Mouse (Mus musculus): ENCODE measurements at regions not wholly inside any gene's neighbourhood (a gene's known extent, or its start where the extent isn't known, plus 50 kb on each side); places are given as distances from the start of the nearest gene placed in this dataset.
"Not testable (repeated sequence)": the region's sequence is repeated elsewhere in the genome, so short reads cannot be mapped to it uniquely, and the experiment has no call there.

GRCm38 (mm10) chr12:71525255-71525927 is 215.7 kb downstream of the Dact1 start:
- no peak overlapping the region for H3K9ac ChIP-seq (ENCODE audit: low read length)
- H3K4me2 ChIP-seq (ENCODE audit: low read depth, low read length), result no peak overlapping the region
- no peak overlapping the region for H3K4me3 ChIP-seq (ENCODE audit: low read length)
- ATAC-seq (ENCODE audit: low read depth), result no peak
- WGBS, result 48% methylated on average over 10 of the region's 10 CpGs
- 0 out of 2 replicates have a peak, but pooled peaks cover 2% of the 10 kb centered on the region for H3K4me1 ChIP-seq (replicated peaks; ENCODE audit: control insufficient read depth, insufficient read depth, low read length)
- H3K36me3 ChIP-seq (ENCODE audit: control insufficient read depth, insufficient read depth, low read length), result no peaks in the 10 kb centered on the region
- no peaks in the 10 kb centered on the region for H3K9me3 ChIP-seq (ENCODE audit: control insufficient read depth, low read length)
- H3K27me3 ChIP-seq (ENCODE audit: control insufficient read depth, insufficient read depth, low read depth, low read length), result no peaks in the 10 kb centered on the region
- H3K27ac ChIP-seq (ENCODE audit: low read length), result no peak overlapping the region

- Histone ChIP-seq H3K27ac (ENCODE audit: low read length) (no peak overlapping the region), H3K27me3 (ENCODE audit: control insufficient read depth, insufficient read depth, low read depth, low read length) (no peaks in the 10 kb centered on the region), H3K4me1 (replicated peaks; ENCODE audit: control insufficient read depth, insufficient read depth, low read length) (0 out of 2 replicates have a peak, but pooled peaks cover 2% of the 10 kb centered on the region), H3K4me2 (ENCODE audit: low read depth, low read length) (no peak overlapping the region), H3K9ac (ENCODE audit: low read length) (no peak overlapping the region), H3K36me3 (ENCODE audit: control insufficient read depth, insufficient read depth, low read length) (no peaks in the 10 kb centered on the region), H3K9me3 (ENCODE audit: control insufficient read depth, low read length) (no peaks in the 10 kb centered on the region), H3K4me3 (ENCODE audit: low read length) (no peak overlapping the region)
- 89% methylated on average over 7 of the region's 7 CpGs for WGBS
- no peak for ATAC-seq (ENCODE audit: low read depth)
Measured at GRCm38 (mm10) chr12:71526623-71527022, 216.9 kb downstream of the Dact1 start.

- no peaks in the 10 kb centered on the region for H3K36me3 ChIP-seq (ENCODE audit: control insufficient read depth, insufficient read depth, low read length)
- no peak overlapping the region for H3K4me3 ChIP-seq (ENCODE audit: low read length)
- no peak overlapping the region for H3K4me2 ChIP-seq (ENCODE audit: low read depth, low read length)
- WGBS, result 72% methylated on average over 3 of the region's 3 CpGs
- H3K4me1 ChIP-seq (replicated peaks; ENCODE audit: control insufficient read depth, insufficient read depth, low read length), result no peaks in the 10 kb centered on the region
- H3K27me3 ChIP-seq (ENCODE audit: control insufficient read depth, insufficient read depth, low read depth, low read length), result no peaks in the 10 kb centered on the region
- H3K9ac ChIP-seq (ENCODE audit: low read length), result no peak overlapping the region
- ATAC-seq (ENCODE audit: low read depth), result no peak
- H3K9me3 ChIP-seq (ENCODE audit: control insufficient read depth, low read length), result no peaks in the 10 kb centered on the region
- no peak overlapping the region for H3K27ac ChIP-seq (ENCODE audit: low read length)
Measured at GRCm38 (mm10) chr12:71532161-71532560, 222.5 kb downstream of the Dact1 start.

GRCm38 (mm10) chr12:71532708-71533450 is 223.2 kb downstream of the Dact1 start:
- H3K9ac ChIP-seq (ENCODE audit: low read length), result no peak overlapping the region
- ATAC-seq (ENCODE audit: low read depth), result no peak
- no peak overlapping the region for H3K4me3 ChIP-seq (ENCODE audit: low read length)
- no peaks in the 10 kb centered on the region for H3K4me1 ChIP-seq (replicated peaks; ENCODE audit: control insufficient read depth, insufficient read depth, low read length)
- WGBS, result 83% methylated on average over 22 of the region's 22 CpGs
- H3K36me3 ChIP-seq (ENCODE audit: control insufficient read depth, insufficient read depth, low read length), result no peaks in the 10 kb centered on the region
- H3K27me3 ChIP-seq (ENCODE audit: control insufficient read depth, insufficient read depth, low read depth, low read length), result no peaks in the 10 kb centered on the region
- H3K27ac ChIP-seq (ENCODE audit: low read length), result no peak overlapping the region
- H3K4me2 ChIP-seq (ENCODE audit: low read depth, low read length), result no peak overlapping the region
- no peaks in the 10 kb centered on the region for H3K9me3 ChIP-seq (ENCODE audit: control insufficient read depth, low read length)

- Histone ChIP-seq H3K9me3 (ENCODE audit: control insufficient read depth, low read length) (no peaks in the 10 kb centered on the region), H3K9ac (ENCODE audit: low read length) (no peak overlapping the region), H3K27ac (ENCODE audit: low read length) (no peak overlapping the region), H3K4me1 (replicated peaks; ENCODE audit: control insufficient read depth, insufficient read depth, low read length) (no peaks in the 10 kb centered on the region), H3K36me3 (ENCODE audit: control insufficient read depth, insufficient read depth, low read length) (no peaks in the 10 kb centered on the region), H3K27me3 (ENCODE audit: control insufficient read depth, insufficient read depth, low read depth, low read length) (no peaks in the 10 kb centered on the region), H3K4me2 (ENCODE audit: low read depth, low read length) (no peak overlapping the region), H3K4me3 (ENCODE audit: low read length) (no peak overlapping the region)
- no peak for ATAC-seq (ENCODE audit: low read depth)
- WGBS, result 88% methylated on average over 9 of the region's 9 CpGs
Measured at GRCm38 (mm10) chr12:71533701-71534100, 224.0 kb downstream of the Dact1 start.

GRCm38 (mm10) chr12:71534199-71534598 is 224.5 kb downstream of the Dact1 start:
- Histone ChIP-seq H3K27ac (ENCODE audit: low read length) (no peak overlapping the region), H3K9ac (ENCODE audit: low read length) (no peak overlapping the region), H3K27me3 (ENCODE audit: control insufficient read depth, insufficient read depth, low read depth, low read length) (no peaks in the 10 kb centered on the region), H3K9me3 (ENCODE audit: control insufficient read depth, low read length) (no peaks in the 10 kb centered on the region), H3K4me2 (ENCODE audit: low read depth, low read length) (no peak overlapping the region), H3K4me1 (replicated peaks; ENCODE audit: control insufficient read depth, insufficient read depth, low read length) (no peaks in the 10 kb centered on the region), H3K4me3 (ENCODE audit: low read length) (no peak overlapping the region), H3K36me3 (ENCODE audit: control insufficient read depth, insufficient read depth, low read length) (no peaks in the 10 kb centered on the region)
- WGBS, result 63% methylated on average over 4 of the region's 4 CpGs
- no peak for ATAC-seq (ENCODE audit: low read depth)

- H3K4me1 ChIP-seq (replicated peaks; ENCODE audit: control insufficient read depth, insufficient read depth, low read length), result no peaks in the 10 kb centered on the region
- H3K4me2 ChIP-seq (ENCODE audit: low read depth, low read length), result no peak overlapping the region
- ATAC-seq (ENCODE audit: low read depth), result no peak
- no peak overlapping the region for H3K9ac ChIP-seq (ENCODE audit: low read length)
- no peaks in the 10 kb centered on the region for H3K36me3 ChIP-seq (ENCODE audit: control insufficient read depth, insufficient read depth, low read length)
- H3K27me3 ChIP-seq (ENCODE audit: control insufficient read depth, insufficient read depth, low read depth, low read length), result no peaks in the 10 kb centered on the region
- no peak overlapping the region for H3K4me3 ChIP-seq (ENCODE audit: low read length)
- WGBS, result 93% methylated on average over 6 of the region's 6 CpGs
- no peaks in the 10 kb centered on the region for H3K9me3 ChIP-seq (ENCODE audit: control insufficient read depth, low read length)
- H3K27ac ChIP-seq (ENCODE audit: low read length), result no peak overlapping the region
Measured at GRCm38 (mm10) chr12:71535251-71535650, 225.6 kb downstream of the Dact1 start.

- not testable (repeated sequence) for H3K9ac ChIP-seq (ENCODE audit: low read length); H3K4me2 ChIP-seq (ENCODE audit: low read depth, low read length); H3K4me3 ChIP-seq (ENCODE audit: low read length); H3K4me1 ChIP-seq (replicated peaks; ENCODE audit: control insufficient read depth, insufficient read depth, low read length); ATAC-seq (ENCODE audit: low read depth); H3K9me3 ChIP-seq (ENCODE audit: control insufficient read depth, low read length); H3K27ac ChIP-seq (ENCODE audit: low read length); H3K27me3 ChIP-seq (ENCODE audit: control insufficient read depth, insufficient read depth, low read depth, low read length); H3K36me3 ChIP-seq (ENCODE audit: control insufficient read depth, insufficient read depth, low read length)
- whole genome bisulfite sequencing, result 35% methylated on average over 3 of the region's 3 CpGs
Measured at GRCm38 (mm10) chr12:71535831-71536230, 226.1 kb downstream of the Dact1 start.

GRCm38 (mm10) chr12:71538691-71539090 is 229.0 kb downstream of the Dact1 start:
- Histone ChIP-seq H3K27ac (ENCODE audit: low read length) (no peak overlapping the region), H3K9me3 (ENCODE audit: control insufficient read depth, low read length) (no peaks in the 10 kb centered on the region), H3K4me3 (ENCODE audit: low read length) (no peak overlapping the region), H3K9ac (ENCODE audit: low read length) (no peak overlapping the region), H3K27me3 (ENCODE audit: control insufficient read depth, insufficient read depth, low read depth, low read length) (no peaks in the 10 kb centered on the region), H3K4me2 (ENCODE audit: low read depth, low read length) (no peak overlapping the region), H3K36me3 (ENCODE audit: control insufficient read depth, insufficient read depth, low read length) (no peaks in the 10 kb centered on the region), H3K4me1 (replicated peaks; ENCODE audit: control insufficient read depth, insufficient read depth, low read length) (no peaks in the 10 kb centered on the region; the same call in 1 of the 2 replicates)
- 42% methylated on average over 7 of the region's 7 CpGs for WGBS
- no peak for ATAC-seq (ENCODE audit: low read depth)

All from lung, embryonic 16.5 days (tissue).